Mouse (Mus musculus) ovary, postnatal 10 days (tissue): Measurements from ENCODE around the gene Zfp467.

ENCODE experiments used
- DNase-seq: peaks from one replicate; pipeline ENCODE4 v3.0.0; 2022; ENCODE audit warnings: low spot score

The Zfp467 gene

DNA sequence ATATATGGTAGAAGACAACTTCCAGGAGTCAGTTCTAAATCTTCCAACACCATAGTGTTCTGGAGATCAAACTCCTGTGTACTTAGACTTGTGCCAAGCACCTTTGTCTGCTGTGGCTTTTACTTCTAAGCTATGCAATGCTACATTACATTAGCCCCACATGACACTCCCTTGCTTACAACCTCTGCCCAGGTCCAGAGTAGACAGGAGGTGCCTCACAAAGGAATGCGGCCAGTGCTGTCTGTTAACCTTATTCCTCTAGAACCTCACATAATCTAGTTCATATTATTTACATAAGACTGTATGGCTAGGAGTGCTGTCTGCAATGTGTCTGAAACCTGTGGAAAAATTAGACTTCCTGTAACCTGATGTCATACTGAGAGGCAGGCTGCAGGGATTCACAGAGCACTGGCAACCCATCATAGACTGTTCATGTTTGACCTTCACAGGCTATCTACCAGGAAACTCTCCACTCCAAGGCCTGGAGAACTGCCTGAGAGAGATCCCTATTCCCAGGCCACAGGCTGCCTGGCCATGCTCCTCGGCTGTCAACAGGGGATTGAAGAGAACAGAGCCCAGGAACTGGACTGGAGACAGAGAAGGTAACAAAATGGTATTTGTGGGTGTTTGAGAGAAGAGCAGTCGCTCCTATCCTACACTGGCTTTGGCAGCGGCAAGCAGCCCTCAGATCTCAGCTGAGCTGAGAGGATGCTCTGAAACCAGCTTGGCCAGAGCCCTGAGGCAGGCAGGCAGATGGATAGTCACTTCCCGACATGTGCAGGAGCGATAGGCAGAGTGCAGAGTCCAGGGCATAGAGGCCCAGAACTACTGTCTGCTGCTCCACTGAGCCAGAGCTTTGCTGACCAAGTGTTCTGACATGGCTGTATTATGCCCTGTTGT, 34.2 kb downstream of the Zfp467 start:
- no peak for DNase-seq

- no peak for DNase-seq
Measured at GRCm38 (mm10) chr6:48410551-48410950, 35.1 kb downstream of the Zfp467 start.

DNA sequence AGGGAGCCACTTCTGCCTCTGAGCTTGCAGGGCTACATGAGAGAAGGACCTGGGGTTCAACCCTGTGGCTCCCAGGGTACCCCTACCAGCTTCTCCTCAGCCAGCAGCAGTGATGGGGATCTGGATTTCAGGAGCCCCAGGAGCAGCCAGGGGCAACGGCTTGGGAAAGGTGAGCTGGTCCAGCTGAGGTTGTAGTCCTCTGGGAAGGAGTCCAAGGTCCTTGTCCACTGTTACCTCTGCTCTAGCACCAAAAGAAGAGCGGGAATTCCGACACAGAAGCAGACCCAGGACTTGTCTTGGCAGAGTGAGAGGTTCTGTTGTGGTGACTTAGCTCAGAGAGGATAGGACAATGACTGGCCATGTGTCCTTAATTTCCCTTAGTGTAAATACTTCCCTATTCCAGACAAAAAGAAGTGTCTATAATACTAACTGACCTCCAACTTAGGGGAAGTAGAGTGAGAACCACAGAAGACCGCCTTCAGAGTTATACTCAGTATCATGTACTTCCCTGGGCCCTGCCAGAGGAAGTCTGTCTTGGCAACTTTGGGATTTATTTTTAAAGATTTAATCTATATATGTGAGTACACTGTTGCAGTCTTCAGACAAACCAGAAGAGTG, 35.8 kb downstream of the Zfp467 start:
- no peak for DNase-seq

DNA sequence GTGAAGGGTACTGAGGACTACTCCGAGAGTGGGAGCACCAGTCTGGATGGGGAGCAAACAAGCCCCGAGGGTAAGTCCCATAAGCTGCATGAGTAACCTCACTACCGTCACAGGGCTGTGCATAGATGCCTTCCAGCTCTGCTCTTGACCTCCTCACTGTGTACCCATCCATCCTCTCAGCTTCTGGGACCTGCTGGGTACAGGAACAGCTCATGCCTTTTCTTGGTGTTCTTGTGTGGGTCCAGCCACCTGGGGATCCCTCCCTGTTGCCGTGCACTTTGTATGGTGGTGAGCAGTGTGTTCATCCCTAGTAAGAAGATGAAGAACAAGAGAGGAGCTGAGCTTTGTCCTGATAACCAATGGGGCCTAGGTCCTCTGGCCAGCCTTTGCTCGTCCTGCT, 41.6 kb downstream of the Zfp467 start:
- DNase-seq = no peak

- no peak for DNase-seq
Measured at GRCm38 (mm10) chr6:48399906-48400305, 45.7 kb downstream of the Zfp467 start.

- no peak for DNase-seq
Measured at GRCm38 (mm10) chr6:48397336-48397735, 48.3 kb downstream of the Zfp467 start.

- no peak for DNase-seq
Measured at GRCm38 (mm10) chr6:48396686-48397085, 48.9 kb downstream of the Zfp467 start.

DNA sequence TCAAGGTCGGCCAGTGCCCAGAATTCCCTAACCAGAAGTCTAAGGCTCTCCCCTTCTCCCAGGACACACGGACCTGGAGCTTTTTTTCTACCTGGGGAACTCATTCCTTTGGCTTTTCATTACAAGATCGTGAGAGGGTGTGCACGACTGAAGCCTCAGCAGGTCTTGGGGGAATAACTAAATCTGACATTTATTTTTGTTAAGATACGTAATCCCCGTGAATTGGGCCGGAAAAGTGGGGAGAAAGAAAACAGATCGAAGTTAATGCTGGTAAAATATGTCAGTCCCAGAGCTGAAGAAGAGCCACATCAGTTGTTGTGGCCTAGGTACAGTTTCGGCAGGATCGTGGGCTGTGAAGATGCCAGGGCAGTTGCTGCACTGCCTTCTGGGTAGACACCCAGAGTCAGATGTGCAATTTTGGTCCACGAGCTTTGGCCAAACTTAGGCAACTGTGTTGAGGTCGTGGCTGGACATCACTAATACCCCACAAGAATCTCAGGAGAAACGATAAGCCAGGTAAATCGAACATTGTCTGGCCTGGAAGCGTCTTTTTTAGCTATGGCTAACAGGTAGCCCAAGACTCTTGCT, 49.5 kb downstream of the Zfp467 start:
- no peak for DNase-seq

DNA sequence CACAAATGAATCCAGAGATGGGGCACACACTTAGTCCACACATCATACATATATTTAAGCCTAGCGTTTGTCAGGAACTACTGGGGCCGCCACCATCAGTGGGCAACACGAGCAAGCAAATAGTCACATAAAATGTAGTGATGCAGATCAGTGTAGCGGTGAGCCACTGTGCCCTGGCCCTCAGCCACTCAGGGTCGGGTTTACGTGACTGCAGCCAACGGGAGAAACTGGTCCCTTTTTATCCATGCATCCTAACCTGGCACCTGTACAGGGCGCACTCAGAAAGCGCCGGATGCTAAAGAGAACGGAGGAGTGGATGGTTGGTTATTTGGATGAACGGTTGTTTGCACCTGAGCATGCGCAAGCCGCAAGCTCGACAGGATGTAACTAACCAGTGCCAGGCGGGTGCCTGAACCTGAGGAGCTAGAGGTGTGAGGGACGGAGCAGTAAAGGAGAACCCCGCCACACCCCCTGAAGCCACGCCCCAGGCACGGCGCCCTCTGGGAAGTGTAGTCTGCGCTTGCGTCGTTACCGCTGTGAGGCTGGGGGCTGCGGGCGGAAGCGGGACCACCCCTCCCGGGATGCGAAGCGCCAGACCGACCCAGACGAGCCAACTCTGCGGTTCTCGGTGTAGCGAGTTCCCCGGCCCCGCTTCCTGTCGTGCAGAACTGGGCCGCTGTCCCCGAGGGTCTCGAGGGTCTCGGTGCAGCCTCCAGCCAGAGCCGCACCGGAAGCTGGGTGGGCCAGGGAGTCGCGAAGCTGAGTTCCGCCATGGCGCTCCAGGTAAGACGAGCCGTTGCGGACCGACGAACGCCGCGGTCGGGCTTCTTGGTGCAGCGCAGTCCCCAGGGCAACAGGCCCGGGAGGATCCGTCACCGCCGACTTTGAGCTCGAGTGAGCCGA, 50.3 kb downstream of the Zfp467 start, which contains the start of gene Krba1:
Krba1 (plus strand) TSS at position 482 of the 903 bp plus-strand sequence.
- DNase-seq = peak; percentile 58

- DNase-seq = no peak
Measured at GRCm38 (mm10) chr6:48393811-48394210, 51.8 kb downstream of the Zfp467 start.

- DNase-seq = no peak
Measured at GRCm38 (mm10) chr6:48388221-48388620, 57.4 kb downstream of the Zfp467 start.
